Mouse (Mus musculus) gastrocnemius, adult 2 months (tissue): ENCODE results near the gene Cacna1a. TPM values are rescaled to one million over a fixed set of nuclear protein-coding genes. Genes with fewer than 3 reads are reported as not detected.
A peak's percentile ranks its signal among the peaks of the same experiment; 100 is the strongest.
"Not testable (repeated sequence)": the region's sequence is repeated elsewhere in the genome, so short reads cannot be mapped to it uniquely, and the experiment has no call there.

Source experiments
- DNase-seq: peaks from one replicate; pipeline ENCODE4 v3.0.0; 2022
- H3K27ac ChIP-seq: fragments of 200-600 bp; 2 replicates; pipeline ENCODE4 v1.8.1; 2022; ENCODE audit warnings: mild to moderate bottlenecking
- H3K4me3 ChIP-seq: fragments of 200-600 bp; 2 replicates; pipeline ENCODE4 v1.8.1; 2022; ENCODE audit warnings: mild to moderate bottlenecking, moderate library complexity
- CTCF ChIP-seq: fragments of 200-600 bp; IDR thresholded peaks from 2 replicates; pipeline ENCODE4 v1.8.1; 2022; ENCODE audit warnings: antibody characterized with exemption, mild to moderate bottlenecking, moderate library complexity
- intact Hi-C: fragments of 180-260 bp; cut with DNase I; formaldehyde crosslinking; loops from one replicate; pipeline ENCODE4 v1.15.1; 2025
- total RNA-seq, 2 experiments: library from RNA; stranded (reverse); gene quantifications; 2 replicates each; pipeline ENCODE4 v1.2.3; 2021

Cacna1a gene
- total RNA-seq, 2 experiments from 2014 or later = 4.7 to 6.1 TPM

DNA sequence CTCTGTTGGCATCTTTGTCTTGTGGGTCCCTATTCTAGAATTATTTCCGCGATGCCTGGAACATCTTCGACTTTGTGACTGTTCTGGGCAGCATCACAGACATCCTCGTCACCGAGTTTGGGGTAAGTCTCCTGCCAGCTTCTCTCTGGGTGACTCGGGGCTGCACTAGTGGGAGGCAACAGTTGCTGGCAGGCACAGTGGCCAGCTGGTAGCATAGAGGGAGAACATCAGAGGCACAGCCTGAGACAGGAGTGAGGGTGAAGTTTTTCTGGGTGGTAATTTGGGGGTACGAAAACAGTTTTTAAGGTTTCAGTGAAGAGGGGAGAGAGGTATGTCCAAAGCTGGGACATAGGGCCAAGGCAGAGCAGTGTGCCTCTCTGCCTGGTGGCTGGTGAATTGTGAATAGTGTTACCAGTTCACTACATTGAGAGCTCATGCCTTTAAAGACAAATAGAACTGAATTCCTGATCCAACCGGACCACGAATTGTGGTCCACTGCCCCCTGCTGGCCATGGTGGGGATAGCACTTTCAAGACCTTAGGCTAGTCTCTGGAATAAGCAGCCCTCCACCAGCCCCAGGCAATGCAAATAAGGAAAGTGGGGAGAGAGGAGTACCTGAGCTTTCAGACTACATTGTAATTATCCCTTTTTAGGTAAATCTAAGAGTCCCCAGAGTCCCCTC is 206.0 kb downstream of the Cacna1a start:
- intact Hi-C loops = loop anchor here (5.0 kb wide), 2 partner anchors 38 to 218 kb away; no protein-coding TSS in a partner anchor
- no peak overlapping the region for H3K27ac ChIP-seq
- DNase-seq = peak; percentile 83
- no peak overlapping the region for H3K4me3 ChIP-seq
- peak; percentile 93 for TF ChIP-seq CTCF

DNA sequence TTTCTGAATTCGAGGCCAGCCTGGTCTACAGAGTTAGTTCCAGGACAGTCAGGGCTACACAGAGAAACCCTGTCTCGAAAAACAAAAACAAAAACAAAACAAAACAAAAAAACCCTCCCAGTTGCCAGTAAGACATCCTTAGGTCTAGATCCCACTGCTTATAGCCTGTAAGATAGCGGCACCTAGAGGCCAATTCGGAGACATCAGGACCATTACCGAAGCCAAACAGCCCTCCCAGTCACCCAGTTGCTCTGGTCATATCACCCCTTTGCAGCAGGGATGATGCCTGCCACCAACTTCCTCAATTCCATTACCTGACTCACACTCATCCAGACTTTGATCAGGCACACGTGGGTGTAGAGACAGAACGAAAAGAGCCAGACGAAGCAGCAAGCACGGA is 207.4 kb downstream of the Cacna1a start:
- intact Hi-C loops = no loop called here
- H3K27ac ChIP-seq = no peak overlapping the region
- no peak overlapping the region for H3K4me3 ChIP-seq
- peak; percentile 59 for DNase-seq
- peak; percentile 70 for TF ChIP-seq CTCF

DNA sequence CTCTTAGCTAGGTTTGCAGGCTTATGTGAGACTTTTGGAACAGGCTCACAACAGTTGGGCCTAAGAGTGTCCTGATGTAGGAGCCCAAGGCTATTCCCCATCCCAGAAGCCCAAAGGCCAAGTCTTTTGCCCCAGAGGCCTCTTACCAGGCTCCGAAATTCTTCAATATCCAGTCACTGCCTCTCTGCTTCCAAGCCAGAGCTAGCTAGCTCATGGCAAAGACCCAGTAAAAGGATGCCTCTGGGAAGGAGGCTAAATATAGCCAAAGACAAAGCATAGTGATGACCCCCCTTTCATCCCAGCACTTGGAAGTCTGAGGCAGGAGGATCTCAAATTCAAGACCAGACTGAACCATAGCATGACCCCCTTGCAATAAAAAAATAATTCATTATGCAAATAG is 211.2 kb downstream of the Cacna1a start:
- no peak for TF ChIP-seq CTCF

DNA sequence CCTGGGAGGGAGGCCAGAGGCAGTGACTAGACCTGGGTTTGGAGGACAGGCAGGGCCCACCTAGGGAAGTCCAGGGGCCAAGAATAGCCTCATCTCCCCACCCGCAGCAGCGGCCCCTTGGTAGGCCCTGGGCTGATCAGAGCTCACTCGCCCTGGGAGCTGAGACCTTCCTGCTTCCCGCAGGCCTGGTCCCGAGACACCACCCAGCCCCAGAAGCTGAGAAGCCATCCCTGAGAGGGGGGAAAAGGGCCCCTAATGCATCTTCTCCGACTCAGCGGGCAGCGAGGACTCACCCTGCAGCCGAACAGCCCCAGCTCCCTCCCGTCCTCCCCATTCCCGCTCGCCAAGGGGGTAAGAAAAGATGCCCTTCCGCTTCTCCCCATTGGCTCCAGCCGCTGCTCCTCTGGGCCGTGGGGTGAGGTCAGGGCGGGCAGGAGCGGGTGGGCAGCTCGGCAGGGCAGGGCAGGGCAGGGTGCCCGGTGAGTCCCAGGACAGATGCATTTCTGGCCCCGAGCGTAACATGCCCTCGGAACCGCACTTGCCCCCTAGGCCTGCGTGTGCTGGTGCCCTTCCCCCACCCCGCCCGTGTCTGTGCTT is 212.2 kb downstream of the Cacna1a start:
- Histone ChIP-seq H3K4me3 (peak overlapping the region; percentile 60), H3K27ac (peak overlapping the region; percentile 68)
- DNase-seq = peak; percentile 53
- TF ChIP-seq CTCF = no peak
- intact Hi-C loops = no loop called here

More for the DNA sequence above, 211.2 kb downstream of the Cacna1a start:
- intact Hi-C loops = no loop called here
- no peak overlapping the region for H3K27ac ChIP-seq
- no peak for DNase-seq
- no peak overlapping the region for H3K4me3 ChIP-seq

DNA sequence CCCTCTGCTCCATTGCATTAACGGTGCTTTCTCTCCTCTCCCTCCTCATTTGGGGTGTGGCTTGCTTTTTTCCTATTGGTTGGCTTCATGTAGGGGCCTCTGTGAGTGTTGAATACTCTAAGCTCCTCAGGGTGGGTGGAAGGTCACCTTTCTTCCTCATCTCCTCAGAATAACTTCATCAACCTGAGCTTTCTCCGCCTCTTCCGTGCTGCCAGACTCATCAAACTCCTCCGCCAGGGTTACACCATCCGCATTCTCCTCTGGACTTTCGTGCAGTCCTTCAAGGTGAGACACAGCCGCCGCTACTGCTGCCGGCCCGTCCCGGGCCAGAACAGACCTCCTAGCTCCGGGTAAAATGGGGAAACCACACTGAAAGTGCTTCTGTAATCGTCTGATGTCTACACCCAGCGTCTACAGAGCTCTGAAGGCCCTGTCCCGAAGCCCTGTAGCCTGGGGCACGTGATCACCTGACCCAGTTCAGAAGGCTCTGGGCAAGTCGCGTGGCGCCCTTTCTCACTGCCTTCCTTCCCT is 213.0 kb downstream of the Cacna1a start:
- DNase-seq = peak; percentile 17
- Histone ChIP-seq H3K27ac (peak overlapping the region; percentile 68; the same call in 1 of the 2 replicates), H3K4me3 (peak overlapping the region; percentile 60)
- no peak for TF ChIP-seq CTCF
- intact Hi-C loops = no loop called here

DNA sequence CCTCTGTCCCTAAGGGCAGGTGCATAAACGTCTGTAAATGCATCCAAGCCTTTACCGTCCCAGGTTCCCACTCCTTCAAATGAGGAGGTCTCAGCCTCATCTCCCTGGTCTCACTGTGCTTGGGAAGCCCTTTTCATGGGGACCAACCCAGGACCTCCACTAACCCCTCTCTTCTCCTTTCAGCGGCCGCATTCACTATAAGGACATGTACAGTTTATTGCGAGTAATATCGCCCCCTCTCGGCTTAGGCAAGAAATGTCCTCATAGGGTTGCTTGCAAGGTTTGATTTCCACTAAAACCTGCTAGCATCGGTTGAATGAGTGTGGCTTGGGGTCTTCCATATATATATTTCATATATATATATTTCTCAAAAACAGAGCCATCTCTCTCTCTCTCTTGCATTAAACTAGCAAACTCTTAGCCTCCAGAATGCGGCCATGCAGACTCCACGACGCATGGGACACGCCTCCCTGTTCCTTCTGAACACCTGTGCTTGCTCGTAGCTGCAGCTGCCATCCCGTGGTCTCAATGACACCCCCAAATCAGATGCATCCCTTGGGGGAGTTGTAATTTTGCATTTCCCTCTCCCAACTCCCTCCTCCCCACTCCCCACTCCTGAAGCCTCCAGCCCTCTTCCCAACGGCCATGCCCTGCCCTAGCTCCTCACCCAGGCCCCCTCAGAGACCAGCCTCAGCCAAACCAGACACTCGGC is 226.4 kb downstream of the Cacna1a start:
- Histone ChIP-seq H3K27ac (no peak overlapping the region), H3K4me3 (no peak overlapping the region)
- peak; percentile 71 for TF ChIP-seq CTCF
- DNase-seq = peak; percentile 42
- intact Hi-C loops = no loop called here

DNA sequence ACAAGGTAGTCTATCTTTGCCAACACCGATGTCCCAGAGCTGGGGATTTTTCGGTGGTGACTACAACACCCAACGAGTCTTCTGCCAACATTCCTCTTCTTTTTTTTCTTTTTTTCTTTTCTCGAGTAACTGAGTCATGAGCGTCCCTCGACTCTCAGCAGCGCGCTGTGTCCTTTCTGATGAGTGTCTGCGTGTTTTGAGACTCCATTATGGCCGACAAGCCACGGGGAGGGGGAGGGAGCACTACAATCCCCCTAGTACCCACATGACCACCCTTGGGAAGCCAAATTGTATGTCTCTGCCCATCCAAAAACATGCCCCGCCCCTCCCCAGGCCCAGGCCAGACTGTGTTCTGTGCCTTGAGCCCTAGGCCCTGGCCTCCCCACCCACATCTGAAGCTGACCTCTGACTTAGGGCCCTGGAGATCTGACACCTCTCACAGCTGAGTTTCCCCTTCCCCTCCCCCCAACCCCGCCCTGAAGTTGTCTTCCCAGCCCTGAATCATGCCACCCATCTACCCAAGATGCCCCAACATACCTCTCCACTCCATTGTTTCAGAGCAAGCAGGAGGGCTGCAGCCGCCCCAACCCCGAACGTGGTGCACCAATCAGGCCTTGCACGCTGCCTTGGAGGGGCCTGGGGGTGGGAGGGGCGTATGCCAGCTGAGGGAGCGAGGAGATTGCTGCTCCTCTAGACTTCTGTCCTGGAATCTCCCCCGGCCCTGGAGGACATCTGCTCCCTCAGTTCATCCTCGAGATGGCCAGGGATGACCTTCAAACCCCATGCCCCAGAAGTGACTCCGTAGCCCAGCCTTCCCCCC is 227.6 kb downstream of the Cacna1a start:
- Histone ChIP-seq H3K4me3 (no peak overlapping the region), H3K27ac (no peak overlapping the region)
- no peak for DNase-seq
- intact Hi-C loops = no loop called here
- no peak for TF ChIP-seq CTCF

DNA sequence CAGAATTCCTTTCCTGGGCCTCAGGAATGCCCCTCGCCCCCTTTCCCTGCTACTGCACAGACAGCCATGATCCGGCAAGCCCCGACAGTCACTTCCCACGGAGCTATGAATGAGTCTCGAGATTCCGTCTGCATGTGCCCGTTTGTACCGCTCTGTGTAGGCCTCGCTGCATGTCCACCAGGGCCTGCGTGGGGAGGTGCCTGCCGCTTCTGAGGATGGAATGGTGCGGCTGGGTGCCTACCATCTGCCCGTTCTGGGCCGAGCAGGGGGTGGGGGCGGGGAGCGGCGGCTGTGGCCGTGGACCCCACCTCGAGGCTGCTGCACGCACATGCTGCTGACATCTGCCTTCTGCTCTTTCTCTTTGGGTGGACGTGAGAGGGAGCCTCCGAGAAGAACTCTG is 228.8 kb downstream of the Cacna1a start:
- H3K4me3 ChIP-seq = no peak overlapping the region
- no peak for TF ChIP-seq CTCF
- intact Hi-C loops = no loop called here

DNA sequence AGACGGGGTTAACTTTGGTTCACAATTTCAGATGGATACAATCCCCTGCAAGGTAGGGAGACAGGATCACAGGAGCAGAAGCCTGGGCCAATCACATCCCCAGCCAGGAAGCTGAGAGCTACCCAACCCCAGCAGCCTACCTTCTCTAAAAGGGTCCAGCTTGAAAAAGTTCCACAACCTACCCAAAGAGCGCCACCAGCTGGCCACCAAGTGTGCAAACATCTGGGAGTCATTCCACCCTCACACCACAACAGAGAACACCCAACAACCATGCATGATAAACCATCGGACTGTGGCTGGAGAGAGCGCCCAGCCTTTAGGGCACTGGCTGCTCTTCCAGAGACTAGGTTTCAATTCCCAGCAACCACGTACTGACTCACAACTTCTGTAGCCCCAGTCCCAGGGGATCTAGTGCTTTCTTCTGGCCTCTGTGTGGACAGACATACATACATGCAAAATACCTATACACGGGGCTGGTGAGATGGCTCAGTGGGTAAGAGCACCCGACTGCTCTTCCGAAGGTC is 232.9 kb downstream of the Cacna1a start:
- peak; percentile 6; the same call in 1 of the 2 replicates for TF ChIP-seq CTCF
- Histone ChIP-seq H3K4me3 (no peak overlapping the region), H3K27ac (no peak overlapping the region)
- no peak for DNase-seq
- intact Hi-C loops = no loop called here

More for the DNA sequence above, 228.8 kb downstream of the Cacna1a start:
- no peak overlapping the region for H3K27ac ChIP-seq
- DNase-seq = no peak

DNA sequence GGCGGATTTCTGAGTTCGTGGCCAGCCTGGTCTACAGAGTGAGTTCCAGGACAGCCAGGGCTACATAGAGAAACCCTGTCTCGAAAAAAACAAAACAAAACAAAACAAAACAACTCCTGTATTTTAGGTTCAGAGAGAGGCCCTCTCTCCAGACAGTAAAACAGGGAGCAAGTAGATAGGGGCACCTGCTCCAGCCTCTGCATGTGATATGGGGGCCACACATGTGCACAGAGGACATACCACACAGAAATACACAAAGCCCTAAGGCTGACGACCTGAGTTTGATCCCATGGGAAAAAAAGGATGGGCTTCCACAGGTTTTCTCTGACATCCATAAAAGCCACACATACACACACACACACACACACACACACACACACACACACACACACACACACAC is 235.2 kb downstream of the Cacna1a start:
- H3K4me3 ChIP-seq, H3K27ac ChIP-seq, DNase-seq, intact Hi-C loops: not testable (repeated sequence)

DNA sequence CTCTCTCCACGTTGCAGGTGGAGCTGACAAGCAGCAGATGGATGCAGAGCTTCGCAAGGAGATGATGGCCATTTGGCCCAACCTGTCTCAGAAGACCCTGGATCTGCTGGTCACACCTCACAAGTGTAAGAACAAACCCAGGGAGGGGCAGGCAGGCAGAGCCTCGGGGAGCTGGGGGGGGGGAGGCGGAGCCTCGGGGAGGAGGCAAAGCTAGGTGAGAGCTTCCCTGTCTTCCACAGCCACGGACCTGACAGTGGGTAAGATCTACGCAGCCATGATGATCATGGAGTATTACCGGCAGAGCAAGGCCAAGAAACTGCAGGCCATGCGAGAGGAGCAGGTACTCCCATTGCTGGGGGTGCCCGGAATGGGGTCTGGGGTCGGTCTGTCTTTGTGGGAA is 241.3 kb downstream of the Cacna1a start:
- H3K4me3 ChIP-seq = no peak overlapping the region
- DNase-seq = no peak
- no peak overlapping the region for H3K27ac ChIP-seq
- TF ChIP-seq CTCF = no peak
- intact Hi-C loops = no loop called here

DNA sequence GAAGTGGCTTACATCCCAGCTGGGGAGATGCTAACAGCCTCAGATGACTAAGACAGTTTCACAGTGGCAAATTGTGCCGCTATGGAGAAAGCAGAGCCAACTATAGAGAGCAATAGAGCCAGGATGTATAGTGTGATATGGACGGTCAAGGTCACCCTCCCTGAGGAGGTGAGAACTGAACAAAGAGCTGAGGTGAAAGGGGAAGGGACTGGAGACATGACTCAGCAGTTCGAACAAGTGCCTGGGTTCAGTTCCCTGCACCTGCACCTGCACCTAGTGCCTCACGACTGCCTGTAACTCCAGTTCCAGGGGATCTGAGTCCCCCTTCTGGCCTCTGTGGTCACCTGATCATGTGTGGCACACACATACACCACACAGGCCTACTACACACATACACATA is 241.9 kb downstream of the Cacna1a start:
- TF ChIP-seq CTCF = no peak
- Histone ChIP-seq H3K27ac (no peak overlapping the region), H3K4me3 (no peak overlapping the region)
- DNase-seq = no peak
- intact Hi-C loops = loop anchor here (5.0 kb wide), 1 partner anchor 38 kb away; no protein-coding TSS in a partner anchor
